Mouse (Mus musculus): ENCODE measurements around the gene Mgat4e. TPM values are rescaled to one million over a fixed set of nuclear protein-coding genes. Genes with fewer than 3 reads are reported as not detected.

Mgat4e gene
- polyA plus RNA-seq, 1 experiment from 2014 or later = not detected

DNA sequence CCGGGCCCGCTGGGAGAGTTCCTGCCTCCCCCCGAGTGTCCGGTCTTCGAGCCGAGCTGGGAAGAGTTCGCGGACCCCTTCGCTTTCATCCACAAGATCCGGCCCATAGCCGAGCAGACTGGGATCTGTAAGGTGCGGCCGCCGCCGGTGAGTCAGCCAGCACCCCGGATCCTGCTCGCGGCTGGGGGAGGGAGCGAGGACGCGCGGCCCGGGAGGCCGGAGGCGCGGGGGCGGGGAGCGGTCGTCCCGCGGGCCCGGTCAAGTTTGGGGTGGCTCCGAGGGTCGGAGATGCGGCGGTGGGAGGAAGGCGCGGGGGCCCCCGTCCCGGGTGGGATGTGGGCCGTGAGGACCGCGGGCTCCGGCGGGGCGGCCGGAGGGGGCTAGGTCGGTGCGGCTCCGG lies 10.9 kb upstream of the Mgat4e start:
- ATAC-seq (ENCODE audit: insufficient number of reproducible peaks, insufficient read depth, low FRiP score, low read depth) = 0 out of 2 replicates have a peak, but pooled peaks have one; percentile 3
- peak overlapping the region; percentile 64 for H3K4me2 ChIP-seq (replicated peaks; ENCODE audit: low read depth, low read length)
- WGBS = under 1% methylated on average over 48 of the region's 50 CpGs
- H3K9me3 ChIP-seq (ENCODE audit: control insufficient read depth, low read depth, low read length) = no peaks in the 10 kb centered on the region
- H3K4me3 ChIP-seq (ENCODE audit: low read depth, low read length) = peak overlapping the region; percentile 100
- peak overlapping the region; percentile 98 for H3K9ac ChIP-seq (replicated peaks; ENCODE audit: low read depth, low read length)
- H3K27me3 ChIP-seq (ENCODE audit: control insufficient read depth, insufficient read depth, low read length) = no peaks in the 10 kb centered on the region
- peaks cover 21% of the 10 kb centered on the region for H3K4me1 ChIP-seq (ENCODE audit: control insufficient read depth, insufficient read depth, low read length)
- H3K36me3 ChIP-seq (ENCODE audit: control insufficient read depth, insufficient read depth, low read length) = no peaks in the 10 kb centered on the region
- H3K27ac ChIP-seq (ENCODE audit: low read length) = peak overlapping the region; percentile 95

DNA sequence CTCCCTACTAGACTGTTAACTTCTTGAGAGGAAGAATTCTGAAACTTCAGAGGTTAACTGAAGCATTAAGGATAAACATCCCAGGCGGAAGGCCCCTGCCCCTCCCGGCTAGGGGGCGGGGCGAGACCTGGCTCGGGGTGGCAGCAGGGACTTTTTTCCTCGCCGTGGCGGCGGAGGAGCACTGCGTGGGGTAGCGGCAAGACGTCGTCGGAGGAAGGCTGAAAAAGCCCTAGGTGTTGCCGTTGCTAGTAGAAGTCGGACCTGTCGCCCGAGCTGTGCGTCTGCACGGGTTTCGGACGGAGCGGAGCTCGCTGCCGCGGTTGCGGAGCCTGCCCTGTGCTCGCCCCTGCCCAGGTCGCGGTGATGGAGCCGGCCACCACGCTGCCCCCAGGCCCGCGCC lies 10.5 kb upstream of the Mgat4e start, which contains the start of gene Kdm5b:
Gene Kdm5b, plus strand, starts transcription at position 196 of the 400 bp plus-strand sequence.
- Histone ChIP-seq H3K4me3 (ENCODE audit: low read depth, low read length) (peak within 1 kb of the TSS; percentile 100), H3K9me3 (ENCODE audit: control insufficient read depth, low read depth, low read length) (no peaks in the 10 kb centered on the region), H3K4me2 (replicated peaks; ENCODE audit: low read depth, low read length) (peak within 1 kb of the TSS; percentile 64), H3K27me3 (ENCODE audit: control insufficient read depth, insufficient read depth, low read length) (no peaks in the 10 kb centered on the region), H3K27ac (ENCODE audit: low read length) (peak within 1 kb of the TSS; percentile 95), H3K4me1 (ENCODE audit: control insufficient read depth, insufficient read depth, low read length) (peaks cover 25% of the 10 kb centered on the region), H3K9ac (replicated peaks; ENCODE audit: low read depth, low read length) (peak within 1 kb of the TSS; percentile 98), H3K36me3 (ENCODE audit: control insufficient read depth, insufficient read depth, low read length) (no peaks in the 10 kb centered on the region)
- ATAC-seq (ENCODE audit: insufficient number of reproducible peaks, insufficient read depth, low FRiP score, low read depth) = peak; percentile 15; the same call in 1 of the 2 replicates
- WGBS = under 1% methylated on average over 34 of the region's 34 CpGs

DNA sequence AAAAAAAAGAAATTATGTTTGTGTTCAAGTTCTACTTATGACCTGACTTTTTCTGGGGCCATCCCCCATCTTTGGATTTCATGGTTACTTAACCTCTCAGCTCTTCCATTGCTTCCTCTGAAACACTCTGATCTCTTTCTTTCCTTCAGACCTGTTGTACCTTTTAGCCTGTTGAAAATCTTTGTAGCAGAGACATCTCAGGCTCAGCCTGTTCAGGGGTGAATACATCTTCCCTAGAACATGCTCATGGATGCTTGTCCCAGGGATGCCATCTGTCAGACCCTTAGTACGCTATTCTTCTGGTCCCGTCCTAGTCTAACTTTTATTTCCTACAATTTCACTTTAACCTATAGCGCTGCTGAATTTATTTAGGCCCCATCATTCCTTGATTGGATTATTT lies 9.7 kb upstream of the Mgat4e start:
- no peak for ATAC-seq (ENCODE audit: insufficient number of reproducible peaks, insufficient read depth, low FRiP score, low read depth)
- Histone ChIP-seq H3K27ac (ENCODE audit: low read length) (no peak overlapping the region; the same call in 1 of the 2 replicates), H3K4me1 (ENCODE audit: control insufficient read depth, insufficient read depth, low read length) (peaks cover 25% of the 10 kb centered on the region), H3K36me3 (ENCODE audit: control insufficient read depth, insufficient read depth, low read length) (no peaks in the 10 kb centered on the region), H3K27me3 (ENCODE audit: control insufficient read depth, insufficient read depth, low read length) (no peaks in the 10 kb centered on the region), H3K9ac (replicated peaks; ENCODE audit: low read depth, low read length) (no peak overlapping the region), H3K4me3 (ENCODE audit: low read depth, low read length) (no peak overlapping the region), H3K9me3 (ENCODE audit: control insufficient read depth, low read depth, low read length) (no peaks in the 10 kb centered on the region), H3K4me2 (replicated peaks; ENCODE audit: low read depth, low read length) (no peak overlapping the region)
- WGBS = 64% methylated on average over 3 of the region's 3 CpGs

DNA sequence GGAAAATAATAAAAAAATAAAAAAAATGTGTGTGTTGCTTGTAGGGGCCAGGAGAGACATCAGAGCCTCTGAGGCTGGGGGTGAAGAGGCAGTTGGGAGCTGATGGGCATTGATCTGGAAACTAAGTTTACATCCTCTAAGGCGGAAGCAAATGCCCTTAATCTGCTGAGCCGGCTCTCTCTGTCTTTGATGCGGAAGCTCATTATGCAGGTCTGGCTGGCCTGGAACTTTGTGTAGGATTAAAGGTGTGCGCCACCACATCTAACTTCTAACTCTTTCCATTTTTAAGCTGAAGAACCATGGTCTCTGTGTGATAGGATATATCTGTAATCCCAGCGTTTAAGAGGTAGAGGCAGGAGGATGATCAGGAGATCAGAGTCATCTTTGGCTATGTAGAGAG lies 9.0 kb upstream of the Mgat4e start:
- H3K27me3 ChIP-seq (ENCODE audit: control insufficient read depth, insufficient read depth, low read length) = no peaks in the 10 kb centered on the region

DNA sequence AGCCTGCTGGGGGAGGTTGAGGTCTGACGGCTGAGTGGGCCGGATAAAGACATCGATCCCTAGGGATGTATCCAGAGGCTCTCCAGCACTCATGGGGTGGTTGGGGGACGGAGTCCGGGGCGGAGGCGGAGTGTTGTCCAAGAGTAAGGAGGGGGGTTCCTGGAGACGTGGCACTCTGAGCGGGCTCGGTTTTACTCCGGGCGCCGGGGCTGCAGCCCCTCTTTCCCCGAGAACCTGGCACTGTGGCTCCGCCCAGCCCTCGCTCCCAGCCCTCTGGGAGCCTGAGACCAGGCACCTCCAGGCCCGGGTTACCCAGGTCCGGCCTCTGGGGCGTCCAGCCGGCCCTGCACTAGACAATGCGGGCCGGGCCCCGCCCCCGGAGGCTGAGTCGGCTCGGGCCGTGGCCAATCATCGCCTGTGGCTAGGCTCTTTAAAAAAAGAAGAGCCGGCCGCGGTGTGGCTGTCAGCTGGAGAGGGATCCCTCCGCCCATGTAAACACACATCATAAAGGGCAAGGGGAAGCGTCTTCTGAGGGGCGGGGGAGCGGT lies 7.3 kb upstream of the Mgat4e start:
- Histone ChIP-seq H3K4me3 (ENCODE audit: low read depth, low read length) (peak overlapping the region; percentile 60), H3K9ac (replicated peaks; ENCODE audit: low read depth, low read length) (peak overlapping the region; percentile 73), H3K9me3 (ENCODE audit: control insufficient read depth, low read depth, low read length) (no peaks in the 10 kb centered on the region), H3K4me1 (ENCODE audit: control insufficient read depth, insufficient read depth, low read length) (peaks cover 18% of the 10 kb centered on the region), H3K36me3 (ENCODE audit: control insufficient read depth, insufficient read depth, low read length) (no peaks in the 10 kb centered on the region), H3K27ac (ENCODE audit: low read length) (peak overlapping the region; percentile 93), H3K4me2 (replicated peaks; ENCODE audit: low read depth, low read length) (peak overlapping the region; percentile 81), H3K27me3 (ENCODE audit: control insufficient read depth, insufficient read depth, low read length) (no peaks in the 10 kb centered on the region)
- WGBS = under 1% methylated on average over 35 of the region's 35 CpGs
- peak; percentile 92 for ATAC-seq (ENCODE audit: insufficient number of reproducible peaks, insufficient read depth, low FRiP score, low read depth)

More for the DNA sequence above, 9.0 kb upstream of the Mgat4e start:
- H3K27ac ChIP-seq (ENCODE audit: low read length) = no peak overlapping the region
- H3K36me3 ChIP-seq (ENCODE audit: control insufficient read depth, insufficient read depth, low read length) = no peaks in the 10 kb centered on the region
- peaks cover 25% of the 10 kb centered on the region for H3K4me1 ChIP-seq (ENCODE audit: control insufficient read depth, insufficient read depth, low read length)
- no peaks in the 10 kb centered on the region for H3K9me3 ChIP-seq (ENCODE audit: control insufficient read depth, low read depth, low read length)
- H3K9ac ChIP-seq (replicated peaks; ENCODE audit: low read depth, low read length) = no peak overlapping the region
- H3K4me3 ChIP-seq (ENCODE audit: low read depth, low read length) = no peak overlapping the region
- ATAC-seq (ENCODE audit: insufficient number of reproducible peaks, insufficient read depth, low FRiP score, low read depth) = no peak
- WGBS = 66% methylated on average over 5 of the region's 5 CpGs
- H3K4me2 ChIP-seq (replicated peaks; ENCODE audit: low read depth, low read length) = no peak overlapping the region

DNA sequence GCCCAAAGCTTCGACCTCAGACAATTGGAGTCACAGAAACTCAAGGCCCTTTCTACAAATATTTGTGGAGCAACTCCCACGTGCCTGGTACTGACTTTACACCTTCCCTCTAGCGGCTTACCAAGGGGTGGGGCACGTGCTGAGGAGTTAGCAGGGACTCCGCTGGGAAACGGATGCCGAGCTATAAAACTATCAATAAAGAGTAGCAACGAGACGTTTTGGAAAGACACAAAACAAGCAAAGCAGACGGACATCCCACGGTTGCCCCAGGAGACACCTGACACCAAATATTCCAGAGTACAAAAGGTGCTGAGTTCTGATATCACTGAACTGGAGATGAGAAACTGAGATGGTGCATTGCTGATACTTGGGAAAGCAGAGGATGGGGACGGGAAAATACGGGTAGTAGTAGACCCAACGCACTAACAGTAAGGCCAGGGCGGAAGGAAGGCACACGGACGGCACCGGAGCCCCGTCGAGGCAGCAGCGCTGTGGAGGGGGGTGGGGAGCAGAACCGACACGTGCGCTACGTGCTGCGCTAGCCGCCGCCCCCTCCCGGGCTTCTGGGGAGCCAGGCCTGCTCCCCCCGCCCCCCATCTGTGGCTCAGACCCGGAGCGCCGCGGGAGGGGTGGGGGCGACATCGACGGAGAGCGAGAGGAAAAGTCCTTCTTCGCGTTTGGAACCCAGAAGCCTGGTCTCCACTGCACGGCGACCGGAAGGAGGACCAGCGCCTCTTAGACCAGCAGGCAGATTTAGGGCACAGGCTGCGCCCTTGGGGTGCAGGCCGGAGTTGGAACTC lies 6.6 kb upstream of the Mgat4e start:
- Histone ChIP-seq H3K4me2 (replicated peaks; ENCODE audit: low read depth, low read length) (peak overlapping the region; percentile 81), H3K9ac (replicated peaks; ENCODE audit: low read depth, low read length) (peak overlapping the region; percentile 73), H3K27me3 (ENCODE audit: control insufficient read depth, insufficient read depth, low read length) (no peaks in the 10 kb centered on the region), H3K4me3 (ENCODE audit: low read depth, low read length) (peak overlapping the region; percentile 60), H3K9me3 (ENCODE audit: control insufficient read depth, low read depth, low read length) (no peaks in the 10 kb centered on the region), H3K36me3 (ENCODE audit: control insufficient read depth, insufficient read depth, low read length) (no peaks in the 10 kb centered on the region), H3K4me1 (ENCODE audit: control insufficient read depth, insufficient read depth, low read length) (peaks cover 18% of the 10 kb centered on the region), H3K27ac (ENCODE audit: low read length) (peak overlapping the region; percentile 93)
- ATAC-seq (ENCODE audit: insufficient number of reproducible peaks, insufficient read depth, low FRiP score, low read depth) = peak; percentile 39; the same call in 1 of the 2 replicates
- whole genome bisulfite sequencing = under 1% methylated on average over 46 of the region's 46 CpGs

DNA sequence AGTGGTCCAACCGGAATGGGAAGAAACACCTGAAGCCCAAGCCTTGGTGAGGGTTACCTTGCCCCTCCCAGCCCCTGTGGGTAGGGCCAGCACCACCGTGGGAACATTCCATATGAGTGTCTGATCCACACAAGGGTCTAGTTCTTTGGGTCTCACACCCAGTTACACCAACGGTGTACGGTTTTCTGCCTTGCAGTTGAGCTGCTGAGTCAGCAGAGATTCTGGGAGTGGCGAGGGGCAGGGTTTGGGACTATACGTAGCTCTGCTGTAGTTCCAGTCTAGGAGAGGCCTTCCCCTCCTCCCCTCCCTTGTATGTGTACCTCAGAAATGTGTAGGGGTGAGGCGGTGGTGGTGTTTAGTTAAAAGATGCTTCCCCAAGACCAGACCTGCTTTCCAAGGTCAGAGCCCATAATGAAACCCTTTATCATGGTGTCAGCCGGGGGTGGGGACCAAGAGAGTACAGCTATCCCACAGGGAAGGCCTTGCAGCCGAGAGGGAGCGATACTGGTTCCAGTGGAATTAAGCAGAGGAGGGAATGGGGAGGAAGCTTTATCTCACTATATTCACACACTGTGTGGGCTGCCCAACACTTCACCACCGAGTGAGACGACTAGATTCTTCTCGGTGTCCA lies 5.9 kb upstream of the Mgat4e start:
- no peaks in the 10 kb centered on the region for H3K27me3 ChIP-seq (ENCODE audit: control insufficient read depth, insufficient read depth, low read length)
- ATAC-seq (ENCODE audit: insufficient number of reproducible peaks, insufficient read depth, low FRiP score, low read depth) = peak; percentile 57
- no peaks in the 10 kb centered on the region for H3K9me3 ChIP-seq (ENCODE audit: control insufficient read depth, low read depth, low read length)
- H3K4me2 ChIP-seq (replicated peaks; ENCODE audit: low read depth, low read length) = peak overlapping the region; percentile 81
- H3K4me3 ChIP-seq (ENCODE audit: low read depth, low read length) = peak overlapping the region; percentile 60
- peaks cover 18% of the 10 kb centered on the region for H3K4me1 ChIP-seq (ENCODE audit: control insufficient read depth, insufficient read depth, low read length)
- WGBS = 12% methylated on average over 13 of the region's 13 CpGs
- H3K36me3 ChIP-seq (ENCODE audit: control insufficient read depth, insufficient read depth, low read length) = no peaks in the 10 kb centered on the region
- H3K9ac ChIP-seq (replicated peaks; ENCODE audit: low read depth, low read length) = peak overlapping the region; percentile 73
- peak overlapping the region; percentile 93 for H3K27ac ChIP-seq (ENCODE audit: low read length)

DNA sequence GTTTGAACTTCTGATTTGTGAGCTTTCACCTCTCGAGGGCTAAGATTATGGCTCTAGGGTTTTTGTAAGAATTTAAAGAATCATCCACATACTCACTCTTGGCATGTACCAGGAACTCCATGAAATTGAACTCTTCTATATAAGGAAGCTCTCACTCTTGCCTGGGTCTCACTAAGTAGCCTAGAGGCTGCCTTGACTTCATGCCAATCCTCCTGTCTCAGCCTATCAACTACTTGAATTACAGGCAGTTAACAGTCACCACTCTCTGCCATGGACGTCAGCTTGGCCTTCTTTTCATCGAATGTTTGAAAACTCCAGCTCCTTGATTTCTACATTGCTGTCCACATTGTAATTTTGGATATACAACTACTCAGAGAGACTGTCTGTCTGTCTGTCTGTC lies 2.9 kb upstream of the Mgat4e start:
- H3K9me3 ChIP-seq (ENCODE audit: control insufficient read depth, low read depth, low read length) = no peaks in the 10 kb centered on the region
- no peaks in the 10 kb centered on the region for H3K27me3 ChIP-seq (ENCODE audit: control insufficient read depth, insufficient read depth, low read length)

More for the DNA sequence above, 2.9 kb upstream of the Mgat4e start:
- Histone ChIP-seq H3K9ac (replicated peaks; ENCODE audit: low read depth, low read length) (no peak overlapping the region), H3K4me1 (ENCODE audit: control insufficient read depth, insufficient read depth, low read length) (peaks cover 14% of the 10 kb centered on the region), H3K4me2 (replicated peaks; ENCODE audit: low read depth, low read length) (no peak overlapping the region), H3K4me3 (ENCODE audit: low read depth, low read length) (no peak overlapping the region), H3K27ac (ENCODE audit: low read length) (no peak overlapping the region), H3K36me3 (ENCODE audit: control insufficient read depth, insufficient read depth, low read length) (no peaks in the 10 kb centered on the region)
- no peak for ATAC-seq (ENCODE audit: insufficient number of reproducible peaks, insufficient read depth, low FRiP score, low read depth)
- 60% methylated on average over 3 of the region's 3 CpGs for WGBS

Data from stomach, embryonic 14.5 days (tissue).